Mouse (Mus musculus) bone marrow macrophage, adult 2 months (primary cell): ENCODE measurements around the gene Ankrd34b. TPM values are rescaled to one million over a fixed set of nuclear protein-coding genes. Genes with fewer than 3 reads are reported as not detected.

Experiments used
- H3K27ac ChIP-seq: 2 replicates; pipeline ENCODE4 v1.5.1; 2012; ENCODE audit warnings: low read depth, low read length; ENCODE audit not compliant: insufficient read depth
- H3K4me1 ChIP-seq: 2 replicates; pipeline ENCODE4 v1.6.1; 2012; ENCODE audit warnings: low read length; ENCODE audit not compliant: control insufficient read depth, insufficient read depth
- H3K4me3 ChIP-seq: 2 replicates; pipeline ENCODE4 v1.5.1; 2012; ENCODE audit warnings: mild to moderate bottlenecking, low read length, moderate library complexity; ENCODE audit not compliant: insufficient read depth
- CTCF ChIP-seq: IDR thresholded peaks from 2 replicates; pipeline ENCODE4 v1.5.1; 2012; ENCODE audit warnings: low read depth, mild to moderate bottlenecking, low read length, moderate library complexity
- POLR2A ChIP-seq: IDR thresholded peaks from 2 replicates; pipeline ENCODE4 v1.6.1; 2012; ENCODE audit warnings: mild to moderate bottlenecking, low read depth, low read length, borderline replicate concordance
- polyA plus RNA-seq: library from polyadenylated mRNA; stranded (reverse); fragments of >200 nt; gene quantifications from 2 replicates; pipeline ENCODE4 v1.2.4, GENCODE M21; 2012; ENCODE audit not compliant: missing spikeins, insufficient read depth, insufficient read length

The Ankrd34b gene
- polyA plus RNA-seq, 1 experiment: not detected

- Histone ChIP-seq H3K4me3 (peak overlapping the region; percentile 39), H3K4me1 (no peaks in the 10 kb centered on the region), H3K27ac (no peak overlapping the region)
- TF ChIP-seq CTCF (no peak), POLR2A (no peak)
Measured at GRCm38 (mm10) chr13:92426294-92427051, 777 bp downstream of the Ankrd34b start.

GRCm38 (mm10) chr13:92427351-92427855, 1.7 kb downstream of the Ankrd34b start:
- H3K4me1 ChIP-seq: no peaks in the 10 kb centered on the region
- no peak overlapping the region for H3K27ac ChIP-seq
- TF ChIP-seq CTCF (no peak), POLR2A (no peak)
- no peak overlapping the region for H3K4me3 ChIP-seq

GRCm38 (mm10) chr13:92438656-92439055, 13.0 kb downstream of the Ankrd34b start:
- Histone ChIP-seq H3K27ac (no peak overlapping the region), H3K4me3 (no peak overlapping the region), H3K4me1 (no peaks in the 10 kb centered on the region)
- TF ChIP-seq CTCF: no peak
- no peak for TF ChIP-seq POLR2A

GRCm38 (mm10) chr13:92440286-92440685, 14.6 kb downstream of the Ankrd34b start:
- TF ChIP-seq POLR2A (no peak), CTCF (no peak)
- Histone ChIP-seq H3K27ac (no peak overlapping the region), H3K4me1 (no peaks in the 10 kb centered on the region)

GRCm38 (mm10) chr13:92446872-92447271, 21.2 kb downstream of the Ankrd34b start:
- Histone ChIP-seq H3K4me1 (no peaks in the 10 kb centered on the region), H3K4me3 (no peak overlapping the region)
- TF ChIP-seq CTCF (no peak), POLR2A (no peak)

More at GRCm38 (mm10) chr13:92440286-92440685, 14.6 kb downstream of the Ankrd34b start:
- no peak overlapping the region for H3K4me3 ChIP-seq

GRCm38 (mm10) chr13:92464698-92465097, 39.0 kb downstream of the Ankrd34b start:
- H3K27ac ChIP-seq: no peak overlapping the region
- no peaks in the 10 kb centered on the region for H3K4me1 ChIP-seq
- TF ChIP-seq POLR2A (no peak), CTCF (no peak)
- no peak overlapping the region for H3K4me3 ChIP-seq

More at GRCm38 (mm10) chr13:92446872-92447271, 21.2 kb downstream of the Ankrd34b start:
- no peak overlapping the region for H3K27ac ChIP-seq

- Histone ChIP-seq H3K4me3 (no peak overlapping the region), H3K4me1 (no peaks in the 10 kb centered on the region), H3K27ac (no peak overlapping the region)
- TF ChIP-seq CTCF (no peak), POLR2A (no peak)
Measured at GRCm38 (mm10) chr13:92467891-92468290, 42.2 kb downstream of the Ankrd34b start.

- H3K4me1 ChIP-seq: no peaks in the 10 kb centered on the region
- no peak overlapping the region for H3K4me3 ChIP-seq
- no peak overlapping the region for H3K27ac ChIP-seq
- TF ChIP-seq POLR2A: no peak
- no peak for TF ChIP-seq CTCF
Measured at GRCm38 (mm10) chr13:92469381-92469780, 43.7 kb downstream of the Ankrd34b start.

GRCm38 (mm10) chr13:92470151-92470550, 44.5 kb downstream of the Ankrd34b start:
- Histone ChIP-seq H3K27ac (no peak overlapping the region), H3K4me1 (no peaks in the 10 kb centered on the region), H3K4me3 (no peak overlapping the region)
- TF ChIP-seq CTCF: no peak

- Histone ChIP-seq H3K4me1 (no peaks in the 10 kb centered on the region), H3K4me3 (peak overlapping the region; percentile 76), H3K27ac (peak overlapping the region; percentile 48)
- no peak for TF ChIP-seq POLR2A
- peak; percentile 50 for TF ChIP-seq CTCF
Measured at GRCm38 (mm10) chr13:92483348-92483747, 57.7 kb downstream of the Ankrd34b start.
